Mouse (Mus musculus): ENCODE results near the gene Slc18a3. TPM values are rescaled to one million over a fixed set of nuclear protein-coding genes. Genes with fewer than 3 reads are reported as not detected.

The Slc18a3 gene
- total RNA-seq (2021) (under 1 TPM in 1 of 2 experiments, not detected in 1; 0.09 TPM), polyA plus RNA-seq (2012; rRNA removed) (0.43 and 0.47 TPM in 2 replicates)
- long read RNA-seq, partial matches to known transcripts = 0 of 1 reads
- long read RNA-seq, other reads (novel, unspliced or antisense) = 0 of 1 reads

DNA sequence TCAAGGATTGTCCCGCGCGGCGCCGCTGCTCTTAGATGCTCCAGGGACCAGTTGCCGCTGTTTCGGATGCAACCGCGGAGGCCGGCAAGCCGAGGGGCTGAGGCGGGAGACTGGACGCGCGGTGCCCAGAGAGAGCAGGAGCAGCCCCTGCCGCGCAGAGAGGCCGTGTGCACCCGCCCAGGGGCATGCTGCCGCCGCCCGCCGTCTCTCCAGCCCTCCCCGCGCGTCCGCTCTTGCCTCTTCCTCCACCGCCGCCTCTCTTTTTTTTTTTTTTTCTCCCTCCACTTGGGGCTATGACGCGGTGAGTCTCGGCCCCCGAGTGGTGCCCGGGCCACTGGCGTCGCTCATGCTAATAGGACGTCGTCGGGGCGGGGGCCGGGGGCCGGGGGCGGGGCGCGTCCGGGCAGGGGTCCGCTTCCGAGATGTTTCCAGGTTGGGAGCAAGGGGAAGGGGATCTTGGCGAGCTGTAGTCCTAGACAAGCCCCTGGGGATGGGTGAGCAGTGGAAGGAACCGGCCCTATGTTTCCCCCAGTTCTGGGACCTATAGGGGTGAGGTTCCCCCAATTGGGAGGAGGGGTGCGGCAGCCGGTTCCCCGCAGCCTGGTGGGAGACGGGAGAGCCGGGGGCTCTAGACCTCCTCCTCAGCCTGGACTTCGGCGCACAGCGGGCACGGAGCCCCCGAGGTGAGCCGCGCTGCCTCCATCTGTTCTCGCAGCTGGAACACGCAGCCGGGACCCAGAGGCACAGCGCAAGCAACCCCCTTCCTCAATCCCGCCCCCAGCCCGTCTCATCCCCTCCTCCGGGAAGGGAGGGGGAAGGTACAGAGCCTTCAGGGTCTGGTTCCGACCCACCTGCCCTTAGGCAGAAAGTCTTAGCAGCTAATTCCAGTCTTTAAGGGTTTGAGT lies at the start of gene Slc18a3:
Gene Slc18a3 (minus strand): TSS at position 250 of the 905 bp plus-strand sequence.
- Histone ChIP-seq H3K79me2 (replicated peaks; ENCODE audit: control insufficient read depth, insufficient read depth, low read length) (no peaks in the 10 kb centered on the region), H3K9ac (ENCODE audit: low read depth, low read length) (no peak within 1 kb of the TSS), H3K27ac (no peak within 1 kb of the TSS), H3K4me1 (ENCODE audit: control insufficient read depth, insufficient read depth, low read length) (no peaks in the 10 kb centered on the region), H3K4me3 (no peak within 1 kb of the TSS), H3K36me3 (ENCODE audit: control insufficient read depth, insufficient read depth, low read length) (no peaks in the 10 kb centered on the region), H3K27me3 (ENCODE audit: control insufficient read depth, insufficient read depth, low read length) (peaks cover 24% of the 10 kb centered on the region)
- 1% methylated on average over 68 of the region's 70 CpGs for WGBS
- TF ChIP-seq CTCF (IDR thresholded peaks at IDR 0.05) = no peak
- no peak for TF ChIP-seq EP300 (IDR thresholded peaks at IDR 0.05; ENCODE audit: insufficient read depth, low read depth, low read length)
- TF ChIP-seq POLR2A (IDR thresholded peaks at IDR 0.05; ENCODE audit: insufficient read depth, low read depth, low read length) = no peak
- intact Hi-C loops (cut with DNase I) = loop anchor here (5.0 kb wide), 1 partner anchor 143 kb away; the partner anchor contains the start of gene Ogdhl
- no peak for DNase-seq

DNA sequence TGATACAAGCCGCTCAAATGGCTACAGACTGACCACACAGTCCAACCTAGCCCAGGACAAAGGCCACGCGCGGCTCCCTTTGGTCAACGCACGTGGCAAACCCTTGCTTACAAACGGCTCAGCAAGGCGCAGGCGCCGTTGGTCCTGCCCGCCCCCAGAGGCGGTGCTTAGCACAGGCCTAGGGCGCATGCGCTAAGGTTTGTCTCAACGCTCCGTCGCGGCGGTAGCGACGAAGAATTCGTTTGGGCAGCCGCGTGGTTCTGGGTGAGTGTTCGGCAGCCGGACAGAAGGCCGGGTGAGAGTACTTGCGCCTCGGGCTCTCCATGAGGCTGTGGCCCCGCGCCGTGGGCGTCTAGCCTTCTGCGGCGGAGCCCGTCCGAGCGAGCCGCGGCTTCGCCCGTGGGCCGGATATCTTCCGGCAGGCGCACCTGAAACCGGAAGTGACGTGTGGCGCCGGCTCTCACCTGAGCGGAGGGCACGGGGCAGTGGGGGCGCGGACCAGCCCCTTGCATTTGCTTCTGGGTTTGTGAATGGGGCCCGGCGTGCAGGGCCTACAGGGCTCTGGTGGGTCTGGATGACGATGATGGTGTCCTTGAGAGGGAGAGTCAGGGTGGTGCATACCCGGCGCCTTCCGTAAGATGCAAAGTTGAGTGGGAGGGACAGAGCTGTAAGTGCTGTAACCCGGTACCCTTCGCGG lies 48.8 kb upstream of the Slc18a3 start, which contains the start of gene Ercc6:
Gene Ercc6 (plus strand): TSS at position 186 of the 697 bp plus-strand sequence.
- WGBS = under 1% methylated on average over 62 of the region's 62 CpGs
- intact Hi-C loops (cut with DNase I) = no loop called here
- Histone ChIP-seq H3K27me3 (ENCODE audit: control insufficient read depth, insufficient read depth, low read length) (no peaks in the 10 kb centered on the region), H3K4me3 (peak within 1 kb of the TSS; percentile 95), H3K27ac (peak within 1 kb of the TSS; percentile 86), H3K9ac (ENCODE audit: low read depth, low read length) (peak within 1 kb of the TSS; percentile 75), H3K36me3 (ENCODE audit: control insufficient read depth, insufficient read depth, low read length) (no peaks in the 10 kb centered on the region), H3K79me2 (replicated peaks; ENCODE audit: control insufficient read depth, insufficient read depth, low read length) (0 out of 2 replicates have a peak, but pooled peaks cover 1% of the 10 kb centered on the region), H3K4me1 (ENCODE audit: control insufficient read depth, insufficient read depth, low read length) (peaks cover 2% of the 10 kb centered on the region)
- peak; percentile 81 for TF ChIP-seq POLR2A (IDR thresholded peaks at IDR 0.05; ENCODE audit: insufficient read depth, low read depth, low read length)
- peak; percentile 24 for TF ChIP-seq CTCF (IDR thresholded peaks at IDR 0.05)
- TF ChIP-seq EP300 (IDR thresholded peaks at IDR 0.05; ENCODE audit: insufficient read depth, low read depth, low read length) = no peak
- DNase-seq = peak; percentile 95 to 97

DNA sequence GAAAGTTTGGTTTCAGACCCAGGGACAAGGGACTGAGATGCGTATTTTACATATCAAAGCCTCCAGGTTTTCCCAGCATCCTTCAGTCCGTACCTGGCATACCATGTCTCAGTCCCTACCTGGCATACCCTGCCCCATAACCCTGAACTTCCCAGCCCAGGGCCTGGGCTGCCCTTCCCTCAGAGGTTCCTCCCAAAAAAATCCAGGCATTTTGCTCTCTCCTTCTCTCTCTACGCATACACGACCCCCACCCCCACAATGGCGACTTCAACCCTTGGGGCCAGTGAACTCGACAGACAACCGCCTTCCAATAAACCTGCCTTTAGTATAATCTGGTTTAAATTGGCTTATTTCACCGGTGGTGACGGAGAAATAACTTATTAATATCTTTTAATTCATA lies 48.3 kb upstream of the Slc18a3 start:
- TF ChIP-seq CTCF (IDR thresholded peaks at IDR 0.05) = no peak
- TF ChIP-seq POLR2A (IDR thresholded peaks at IDR 0.05; ENCODE audit: insufficient read depth, low read depth, low read length) = no peak
- no peak for TF ChIP-seq EP300 (IDR thresholded peaks at IDR 0.05; ENCODE audit: insufficient read depth, low read depth, low read length)
- Histone ChIP-seq H3K79me2 (replicated peaks; ENCODE audit: control insufficient read depth, insufficient read depth, low read length) (0 out of 2 replicates have a peak, but pooled peaks cover 1% of the 10 kb centered on the region), H3K27ac (peak overlapping the region; percentile 86), H3K36me3 (ENCODE audit: control insufficient read depth, insufficient read depth, low read length) (no peaks in the 10 kb centered on the region), H3K4me1 (ENCODE audit: control insufficient read depth, insufficient read depth, low read length) (peaks cover 2% of the 10 kb centered on the region), H3K4me3 (peak overlapping the region; percentile 95), H3K27me3 (ENCODE audit: control insufficient read depth, insufficient read depth, low read length) (no peaks in the 10 kb centered on the region), H3K9ac (ENCODE audit: low read depth, low read length) (no peak overlapping the region)
- intact Hi-C loops (cut with DNase I) = no loop called here
- DNase-seq = no peak
- WGBS = 43% methylated on average over 9 of the region's 9 CpGs

DNA sequence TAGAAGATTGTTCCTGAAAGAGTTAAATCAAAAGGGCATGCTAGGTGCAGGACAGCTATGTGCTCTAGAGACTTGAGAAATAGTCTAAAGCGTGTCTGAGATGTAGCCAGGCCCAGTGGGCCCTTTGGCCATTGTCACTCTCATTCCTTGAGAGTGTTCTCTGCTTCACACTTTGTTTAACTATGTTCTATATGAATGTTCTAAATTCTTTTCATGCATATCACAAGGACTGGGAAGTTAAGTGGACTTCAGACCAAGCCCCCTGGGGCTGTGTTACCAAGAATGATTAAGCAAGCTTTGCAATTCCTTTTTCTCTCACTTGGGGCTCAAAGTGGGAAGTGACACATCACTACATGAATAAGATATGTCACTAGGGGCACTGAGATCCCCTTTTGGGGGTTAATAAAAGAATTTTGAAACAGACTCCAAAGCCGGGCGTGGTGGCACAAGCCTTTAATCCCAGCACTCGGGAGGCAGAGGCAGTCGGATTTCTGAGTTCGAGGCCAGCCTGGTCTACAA lies 44.9 kb upstream of the Slc18a3 start:
- 82% methylated on average over 6 of the region's 6 CpGs for WGBS
- intact Hi-C loops (cut with DNase I) = no loop called here

DNA sequence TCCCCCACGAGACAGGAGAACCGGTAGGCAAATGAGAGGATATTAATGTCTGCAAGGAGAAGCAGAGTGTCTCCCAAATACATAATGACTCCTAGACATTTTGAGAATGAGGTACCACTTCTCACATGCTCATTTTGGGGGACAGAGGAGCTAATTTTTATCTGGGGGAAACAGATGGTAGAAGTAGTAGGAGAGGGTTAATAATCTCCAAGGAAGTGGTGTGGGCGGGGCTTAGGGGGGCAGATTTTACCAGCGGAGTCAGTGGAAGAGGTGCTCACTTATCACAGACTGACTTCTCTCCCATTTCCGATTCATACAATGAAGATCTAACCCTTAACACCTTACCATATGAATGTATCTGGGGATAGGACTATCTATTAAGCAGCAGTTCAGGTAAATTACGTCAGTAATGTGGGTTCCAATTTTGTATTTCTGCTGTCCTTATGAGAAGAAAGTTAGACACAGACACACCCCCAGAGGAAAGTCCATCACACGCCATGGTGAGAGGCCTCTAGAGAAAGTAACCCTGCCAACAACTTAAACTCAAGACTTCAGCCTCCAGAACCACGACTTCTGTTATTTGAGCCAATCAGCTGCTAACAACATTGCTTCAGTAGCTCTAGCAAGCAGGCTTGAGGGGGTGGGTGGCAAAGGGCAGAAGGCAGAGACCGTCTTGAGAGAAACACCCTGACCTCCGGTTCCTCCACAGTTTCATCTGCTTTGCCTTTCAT lies 43.6 kb upstream of the Slc18a3 start:
- Histone ChIP-seq H3K27ac (no peak overlapping the region), H3K9ac (ENCODE audit: low read depth, low read length) (no peak overlapping the region), H3K4me3 (no peak overlapping the region), H3K4me1 (ENCODE audit: control insufficient read depth, insufficient read depth, low read length) (no peaks in the 10 kb centered on the region), H3K27me3 (ENCODE audit: control insufficient read depth, insufficient read depth, low read length) (no peaks in the 10 kb centered on the region), H3K79me2 (replicated peaks; ENCODE audit: control insufficient read depth, insufficient read depth, low read length) (no peaks in the 10 kb centered on the region), H3K36me3 (ENCODE audit: control insufficient read depth, insufficient read depth, low read length) (no peaks in the 10 kb centered on the region)
- WGBS = 40% methylated on average over 10 of the region's 10 CpGs
- DNase-seq = no peak
- intact Hi-C loops (cut with DNase I) = no loop called here
- no peak for TF ChIP-seq POLR2A (IDR thresholded peaks at IDR 0.05; ENCODE audit: insufficient read depth, low read depth, low read length)
- no peak for TF ChIP-seq EP300 (IDR thresholded peaks at IDR 0.05; ENCODE audit: insufficient read depth, low read depth, low read length)
- TF ChIP-seq CTCF (IDR thresholded peaks at IDR 0.05) = no peak

More for the DNA sequence above, 44.9 kb upstream of the Slc18a3 start:
- H3K9ac ChIP-seq (ENCODE audit: low read depth, low read length) = no peak overlapping the region
- H3K27ac ChIP-seq = no peak overlapping the region
- H3K4me3 ChIP-seq = no peak overlapping the region
- H3K27me3 ChIP-seq (ENCODE audit: control insufficient read depth, insufficient read depth, low read length) = no peaks in the 10 kb centered on the region
- H3K79me2 ChIP-seq (replicated peaks; ENCODE audit: control insufficient read depth, insufficient read depth, low read length) = no peaks in the 10 kb centered on the region
- H3K36me3 ChIP-seq (ENCODE audit: control insufficient read depth, insufficient read depth, low read length) = no peaks in the 10 kb centered on the region
- H3K4me1 ChIP-seq (ENCODE audit: control insufficient read depth, insufficient read depth, low read length) = no peaks in the 10 kb centered on the region; the same call in 1 of the 2 replicates
- TF ChIP-seq POLR2A (IDR thresholded peaks at IDR 0.05; ENCODE audit: insufficient read depth, low read depth, low read length) (no peak), CTCF (IDR thresholded peaks at IDR 0.05) (no peak), EP300 (IDR thresholded peaks at IDR 0.05; ENCODE audit: insufficient read depth, low read depth, low read length) (no peak)
- no peak for DNase-seq
